Mouse (Mus musculus): Measurements from ENCODE around the gene Cd300lb.

Gene Cd300lb

DNA sequence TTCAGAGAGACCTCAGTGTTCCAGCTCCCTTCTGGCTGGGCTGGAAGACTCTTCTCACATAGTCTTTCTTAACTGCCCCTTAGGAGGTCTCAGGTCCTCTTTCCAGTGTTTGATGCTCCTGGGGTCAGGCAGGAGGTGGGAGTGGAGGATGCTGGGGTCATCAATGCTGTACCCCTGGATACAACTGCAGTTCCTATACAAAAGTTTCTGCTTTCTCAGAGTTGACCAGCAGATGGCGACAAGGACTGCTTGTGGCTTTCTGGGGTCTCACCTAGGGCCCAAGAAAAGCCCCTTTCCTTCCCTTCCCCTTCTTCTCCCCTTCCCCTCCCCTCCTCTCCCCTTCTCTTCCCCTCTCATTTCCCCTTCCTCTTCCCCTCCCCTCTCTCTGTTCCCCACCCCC is 53.6 kb downstream of the Cd300lb start:
- no peak for DNase-seq

DNA sequence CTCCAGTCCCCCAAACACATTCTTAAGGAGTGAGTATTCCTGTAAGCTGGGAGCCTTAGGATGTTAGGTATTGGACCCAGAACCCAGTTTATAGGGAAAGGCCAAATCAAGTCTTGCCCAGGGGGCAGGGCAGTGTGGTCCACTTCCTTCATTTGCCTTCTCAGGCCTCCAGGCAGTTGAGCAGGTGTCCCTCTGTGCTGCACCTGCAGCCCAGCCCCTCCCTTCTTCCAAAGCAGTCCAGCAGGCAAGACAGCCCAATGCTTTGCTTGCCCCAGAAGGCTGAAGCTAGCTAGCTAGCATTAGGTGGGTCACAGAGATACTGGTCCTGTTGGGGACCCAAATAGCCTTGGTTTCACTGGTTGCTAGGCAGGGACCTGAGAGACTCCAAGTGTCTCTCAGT is 54.0 kb downstream of the Cd300lb start:
- no peak for DNase-seq

DNA sequence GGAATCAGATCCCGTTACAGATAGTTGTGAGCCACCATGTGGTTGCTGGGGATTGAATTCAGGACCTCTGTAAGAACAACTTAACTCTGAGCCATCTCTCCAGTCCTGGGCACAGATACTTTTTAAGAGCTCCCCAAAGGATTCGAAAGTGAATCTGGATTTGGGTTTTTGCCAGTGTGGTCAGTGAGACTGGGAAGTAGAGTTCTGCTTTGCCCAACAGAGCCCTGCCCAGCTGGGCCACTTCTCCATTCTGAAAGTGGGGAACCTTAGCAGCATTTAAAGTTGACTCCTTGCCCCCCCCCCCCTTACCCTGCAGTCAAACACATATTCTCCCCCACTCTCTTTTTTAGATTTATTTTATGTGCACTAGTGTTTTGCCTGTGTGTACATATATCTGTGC is 54.5 kb downstream of the Cd300lb start:
- no peak for DNase-seq

DNA sequence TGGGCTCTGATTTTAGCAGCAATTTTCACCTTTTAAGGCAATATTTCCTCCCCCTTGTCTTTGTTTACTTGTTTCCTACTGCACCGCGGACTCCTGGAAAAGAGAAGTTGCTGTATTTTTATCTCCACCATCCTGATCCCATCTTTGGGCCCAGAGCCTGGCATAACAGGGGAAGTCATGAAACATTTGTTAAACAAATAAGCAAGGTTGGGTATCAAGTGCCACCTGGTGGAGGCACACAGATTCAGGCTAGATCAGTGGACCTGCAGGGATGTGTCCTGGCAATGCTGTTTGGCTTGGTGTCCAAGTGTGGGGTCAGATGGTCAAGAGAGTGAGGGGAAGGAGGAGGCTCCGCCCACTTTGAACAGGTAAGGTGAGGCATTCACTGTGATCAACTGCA is 57.0 kb downstream of the Cd300lb start:
- peak; percentile 83 for DNase-seq

DNA sequence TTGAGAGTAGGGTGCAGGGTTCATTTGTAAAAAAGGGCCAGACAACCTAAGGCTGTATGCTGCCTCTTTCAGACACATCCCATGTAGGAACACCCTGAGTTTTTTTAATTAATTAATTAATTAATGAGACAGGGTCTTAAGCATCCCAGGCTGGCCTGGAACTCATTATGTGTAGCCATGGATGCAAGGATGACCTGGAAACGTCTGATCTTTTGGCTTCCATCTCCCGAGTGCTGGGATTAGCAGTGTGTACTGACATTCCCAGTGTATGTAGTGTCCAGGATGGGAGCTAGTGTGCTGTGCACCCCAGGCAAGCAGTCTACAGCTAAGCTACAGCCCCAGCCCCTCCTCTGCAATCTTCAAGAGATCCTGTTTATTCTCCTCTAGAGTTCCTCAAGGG is 57.6 kb downstream of the Cd300lb start:
- no peak for DNase-seq

DNA sequence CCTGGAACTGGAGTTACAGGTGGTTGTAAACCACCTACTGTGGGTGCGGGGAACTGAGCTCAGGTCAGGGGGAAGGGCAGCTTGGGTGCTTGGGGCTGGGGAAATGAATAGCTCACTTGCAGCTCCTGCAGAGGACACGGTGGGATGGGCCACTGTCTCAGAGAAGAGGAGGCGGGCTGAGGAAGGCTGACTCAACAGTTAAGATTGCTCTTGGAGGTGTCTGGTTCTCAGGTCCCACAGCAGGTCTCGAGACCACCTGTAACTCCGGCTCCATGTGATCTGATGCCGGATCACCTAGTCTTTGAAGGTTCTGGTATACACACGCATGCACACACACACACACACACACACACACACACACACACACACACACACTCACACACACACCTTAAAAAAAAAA is 58.0 kb downstream of the Cd300lb start:
- peak; percentile 57 for DNase-seq

DNA sequence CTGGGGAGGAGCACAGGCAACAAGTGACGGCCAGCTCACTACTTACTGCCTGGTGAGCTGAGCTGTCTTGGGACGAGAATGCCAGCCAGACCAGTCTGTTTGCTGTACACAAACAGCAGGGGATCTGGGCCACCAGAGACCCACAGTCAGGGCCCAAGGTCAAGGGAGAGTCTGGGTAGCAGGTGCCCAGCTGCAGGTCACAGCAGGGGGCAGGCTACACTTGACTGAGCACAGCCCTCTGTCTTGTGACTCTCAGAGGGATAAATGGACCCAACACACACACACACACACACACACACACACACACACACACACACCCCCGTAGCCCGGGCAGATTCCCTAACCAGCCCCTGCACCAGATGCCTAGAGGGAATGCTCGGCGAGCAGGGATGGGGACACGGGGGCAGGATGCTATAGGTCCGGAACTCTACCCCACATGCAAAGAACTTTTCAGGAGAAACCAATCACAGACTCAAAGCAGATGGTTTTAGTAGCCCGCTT is 58.8 kb downstream of the Cd300lb start:
- peak; percentile 81 for DNase-seq

DNA sequence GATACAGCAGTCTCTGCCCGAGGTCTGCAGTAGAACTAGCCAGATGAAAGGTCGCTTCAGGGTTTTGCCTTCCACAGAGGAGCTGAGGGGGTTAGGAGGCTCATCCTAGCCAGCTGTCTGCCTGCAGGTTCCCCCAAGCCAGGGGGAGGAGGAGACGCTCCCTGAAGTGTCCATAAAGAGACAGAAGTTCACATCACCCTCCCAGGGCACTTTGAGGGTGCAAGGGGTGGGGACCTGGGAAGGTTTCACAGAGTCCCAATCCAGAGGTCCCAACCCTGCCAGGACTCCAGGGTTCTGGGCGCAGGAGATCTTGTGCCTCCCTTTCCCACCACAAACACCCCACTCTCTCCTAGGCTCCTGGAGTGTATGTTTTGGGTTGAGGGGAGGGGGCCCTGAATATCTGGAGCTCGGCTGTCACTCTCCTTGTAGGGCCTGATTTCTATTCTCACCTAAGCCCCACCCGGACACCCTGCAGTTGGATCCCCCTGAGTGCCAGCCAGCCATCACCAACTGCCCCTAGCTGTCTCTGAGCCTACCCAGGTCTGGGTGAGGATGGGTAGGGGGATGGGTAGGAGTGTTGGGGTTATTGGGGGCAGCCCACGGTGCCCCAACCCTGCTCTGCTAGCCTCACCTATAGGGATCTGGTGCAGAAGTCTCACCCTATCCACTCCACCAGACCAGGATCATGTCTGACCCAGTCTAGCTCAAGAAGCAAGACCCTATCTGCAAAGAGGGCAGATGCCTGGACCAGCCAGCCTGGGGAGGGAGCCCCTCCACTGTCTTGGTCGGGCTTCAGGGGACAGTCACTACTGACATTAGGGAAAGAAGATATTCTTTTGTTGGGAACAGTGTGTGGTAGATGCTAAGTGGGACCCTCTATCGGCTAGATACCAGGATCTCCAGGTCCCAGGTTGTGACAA is 59.7 kb downstream of the Cd300lb start:
- DNase-seq: no peak

DNA sequence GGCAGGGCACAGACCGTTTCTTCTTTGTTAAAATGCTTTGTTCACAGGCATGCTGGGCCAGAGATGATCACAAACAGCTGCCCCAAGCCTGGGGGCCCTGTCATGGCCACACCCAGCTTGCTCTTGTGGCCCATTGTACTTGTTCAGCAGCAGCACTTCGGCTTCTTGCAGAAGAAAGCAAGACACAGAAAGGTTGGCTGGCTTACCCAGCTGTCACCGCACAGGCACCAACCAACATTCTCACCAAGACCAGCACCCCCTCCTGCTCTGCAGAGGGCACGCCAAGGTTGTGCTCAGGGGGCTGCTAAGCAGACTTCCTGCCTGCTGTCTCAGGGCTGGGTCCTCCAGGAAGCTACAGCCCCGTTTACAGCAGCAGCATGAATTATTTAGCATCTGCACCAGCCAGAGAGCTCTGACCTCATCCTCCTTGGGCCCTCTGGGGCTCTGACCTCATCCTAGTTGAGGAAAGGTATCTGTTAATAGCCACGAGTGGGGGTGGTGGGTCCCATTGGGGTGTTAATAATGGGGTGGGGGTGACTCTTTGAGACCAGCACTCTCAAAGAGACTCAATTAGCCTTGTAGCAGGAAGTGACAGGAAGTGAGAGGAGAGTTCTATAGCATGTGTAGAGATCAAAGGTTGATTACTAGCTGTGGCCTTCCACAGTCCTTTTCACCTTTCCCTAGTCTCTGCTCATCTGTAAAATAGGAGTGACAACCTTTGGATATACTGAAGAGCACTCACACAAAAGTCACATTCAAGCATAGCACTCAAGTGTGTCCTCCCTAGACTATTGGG is 61.0 kb downstream of the Cd300lb start:
- no peak for DNase-seq
